Mouse (Mus musculus) olfactory bulb, adult 2 months (tissue): Measurements from ENCODE around the gene Asna1.

ENCODE experiments used
- CTCF ChIP-seq: fragments of 200-500 bp; IDR thresholded peaks from 2 replicates; pipeline ENCODE4 v1.5.1; 2012; ENCODE audit warnings: low read depth, mild to moderate bottlenecking, low read length, moderate library complexity; ENCODE audit not compliant: insufficient read depth
- POLR2A ChIP-seq: fragments of 200-500 bp; IDR thresholded peaks from 2 replicates; pipeline ENCODE4 v1.6.1; 2012; ENCODE audit warnings: mild to moderate bottlenecking, low read depth, low read length, moderate library complexity; ENCODE audit not compliant: insufficient read depth

- TF ChIP-seq POLR2A: no peak
- no peak for TF ChIP-seq CTCF
Observed at GRCm38 (mm10) chr8:84986379-84986945, 38.6 kb downstream of the Asna1 start.
